ENCODE assay signal across 13 mouse cellular contexts in the genomic region with DNA sequence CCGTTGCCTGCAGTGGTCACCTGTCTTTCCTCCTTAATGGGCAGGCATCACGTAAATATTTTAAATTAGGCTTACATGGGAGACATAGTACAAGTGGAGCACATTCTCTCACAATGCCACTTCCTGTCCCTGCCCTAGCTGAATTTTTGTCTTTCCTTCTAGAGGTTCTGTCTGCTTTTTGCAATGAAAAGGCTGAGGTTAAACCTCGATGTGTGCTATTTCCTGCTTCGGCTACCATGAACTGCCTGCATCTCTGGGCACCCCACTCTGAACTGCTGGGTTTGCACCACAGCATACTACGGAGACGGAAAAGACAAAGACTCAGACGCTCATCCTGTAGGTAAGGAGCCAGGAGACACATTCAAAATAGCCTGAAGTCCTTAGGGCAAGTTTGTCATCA.
DNase-seq lines count a peak whose midpoint lies in the region; ATAC-seq lines count a peak whose summit lies in the region.
"Had no signal": no experiment of that assay in that cellular context is flagged by ENCODE, and none has a peak within 500 bp of the region (broad histone marks: within the 10 kb centered on the region; RNA-seq: fewer than 3 reads in every experiment).

No protein-coding gene starts in this region.

- H3K9me3 ChIP-seq in heart, embryonic 11.5 days (replicated peaks; ENCODE audit: control insufficient read depth, low read length): no peaks in the 10 kb centered on the region
- no peaks in the 10 kb centered on the region for H3K9me3 ChIP-seq in midbrain, embryonic 10.5 days (replicated peaks)
- H3K9me3 ChIP-seq in midbrain, embryonic 11.5 days (ENCODE audit: control insufficient read depth, low read length): no peaks in the 10 kb centered on the region
- no peaks in the 10 kb centered on the region for H3K9me3 ChIP-seq in limb, embryonic 15.5 days
- H3K9me3 ChIP-seq: hindbrain, embryonic 13.5 days; limb, embryonic 12.5 days; megakaryocyte, embryonic 14.5 days had no signal

- H3K4me1 ChIP-seq in heart, embryonic 11.5 days (ENCODE audit: control insufficient read depth, insufficient read depth, low read length): peaks cover 30% of the 10 kb centered on the region
- H3K4me1 ChIP-seq in midbrain, embryonic 10.5 days: peaks cover 15% of the 10 kb centered on the region
- H3K4me1 ChIP-seq in midbrain, embryonic 11.5 days (ENCODE audit: control insufficient read depth, insufficient read depth, low read length): peaks cover 4% of the 10 kb centered on the region; the same call in 1 of the 2 replicates
- peaks cover 9% of the 10 kb centered on the region for H3K4me1 ChIP-seq in limb, embryonic 15.5 days

- H3K27me3 ChIP-seq in heart, embryonic 11.5 days (ENCODE audit: control insufficient read depth, insufficient read depth, low read length): no peaks in the 10 kb centered on the region
- no peaks in the 10 kb centered on the region for H3K27me3 ChIP-seq in midbrain, embryonic 10.5 days (ENCODE audit: low read depth, poor library complexity, severe bottlenecking)
- H3K27me3 ChIP-seq in midbrain, embryonic 11.5 days (ENCODE audit: control insufficient read depth, insufficient read depth, low read length): no peaks in the 10 kb centered on the region
- H3K27me3 ChIP-seq in limb, embryonic 15.5 days: no peaks in the 10 kb centered on the region
- H3K27me3 ChIP-seq: hindbrain, embryonic 13.5 days; limb, embryonic 12.5 days had no signal

- WGBS in heart, embryonic 11.5 days (ENCODE audit: insufficient replicate concordance): 65% methylated on average over 7 of the region's 7 CpGs
- 82% methylated on average over 7 of the region's 7 CpGs for WGBS in midbrain, embryonic 10.5 days
- WGBS in midbrain, embryonic 11.5 days: 80% methylated on average over 7 of the region's 7 CpGs
- 54% methylated on average over 7 of the region's 7 CpGs for WGBS in limb, embryonic 15.5 days

- H3K9ac ChIP-seq in heart, embryonic 11.5 days (ENCODE audit: low read depth, low read length): 0 out of 2 replicates have a peak overlapping the region, but pooled peaks have one; percentile 52
- H3K9ac ChIP-seq in midbrain, embryonic 11.5 days (ENCODE audit: low read length): no peak overlapping the region
- no peak overlapping the region for H3K9ac ChIP-seq in limb, embryonic 15.5 days
- H3K9ac ChIP-seq: hindbrain, embryonic 13.5 days; limb, embryonic 12.5 days had no signal

- no peaks in the 10 kb centered on the region for H3K36me3 ChIP-seq in heart, embryonic 11.5 days (ENCODE audit: control insufficient read depth, insufficient read depth, low read length)
- H3K36me3 ChIP-seq in midbrain, embryonic 10.5 days: no peaks in the 10 kb centered on the region
- H3K36me3 ChIP-seq in midbrain, embryonic 11.5 days (ENCODE audit: control insufficient read depth, insufficient read depth, low read length): no peaks in the 10 kb centered on the region
- H3K36me3 ChIP-seq in limb, embryonic 15.5 days: no peaks in the 10 kb centered on the region
- H3K36me3 ChIP-seq: hindbrain, embryonic 13.5 days; limb, embryonic 12.5 days had no signal

- ATAC-seq in heart, embryonic 11.5 days (replicated peaks; ENCODE audit: insufficient number of reproducible peaks, low FRiP score, low TSS enrichment): no peak
- ATAC-seq in midbrain, embryonic 11.5 days (ENCODE audit: low FRiP score): no peak
- no peak for ATAC-seq in limb, embryonic 15.5 days (ENCODE audit: insufficient number of reproducible peaks, low FRiP score, low TSS enrichment, low read depth)

- H3K27ac ChIP-seq in heart, embryonic 11.5 days (ENCODE audit: low read depth, low read length): peak overlapping the region; percentile 94
- 0 out of 2 replicates have a peak overlapping the region, but pooled peaks have one; percentile 63 for H3K27ac ChIP-seq in midbrain, embryonic 10.5 days (replicated peaks)
- H3K27ac ChIP-seq in midbrain, embryonic 11.5 days (ENCODE audit: low read depth, low read length): no peak overlapping the region
- H3K27ac ChIP-seq in limb, embryonic 15.5 days: peak overlapping the region; percentile 27; the same call in 1 of the 2 replicates

- H3K4me3 ChIP-seq in heart, embryonic 11.5 days (ENCODE audit: low read depth, low read length): no peak overlapping the region
- no peak overlapping the region for H3K4me3 ChIP-seq in midbrain, embryonic 10.5 days
- H3K4me3 ChIP-seq in midbrain, embryonic 11.5 days (ENCODE audit: low read depth, low read length): no peak overlapping the region
- no peak overlapping the region for H3K4me3 ChIP-seq in limb, embryonic 15.5 days
- H3K4me3 ChIP-seq: hindbrain, embryonic 13.5 days; limb, embryonic 12.5 days; megakaryocyte, embryonic 14.5 days had no signal

- no peak overlapping the region for H3K4me2 ChIP-seq in heart, embryonic 11.5 days
- no peak overlapping the region for H3K4me2 ChIP-seq in midbrain, embryonic 11.5 days
- H3K4me2 ChIP-seq in limb, embryonic 15.5 days: no peak overlapping the region
- H3K4me2 ChIP-seq: hindbrain, embryonic 13.5 days; limb, embryonic 12.5 days had no signal

- no peak for DNase-seq in heart, postnatal 4 days
- DNase-seq in midbrain, embryonic 10.5 days (ENCODE audit: low spot score): no peak
- no peak for DNase-seq in midbrain, embryonic 11.5 days (ENCODE audit: low spot score, missing footprints)
- DNase-seq in thymus, postnatal 14 days: peak; percentile 67
- DNase-seq in retina, postnatal 1 day: no peak
- DNase-seq in left cerebral cortex, postnatal 14 days (ENCODE audit: low spot score in 2 of 2): no peak
- DNase-seq: cerebellum, adult 2 months; lung, adult 2 months had no signal

- intact Hi-C loops in left cerebral cortex, postnatal 14 days (cut with DNase I): no loop called here
